10 mouse cellular contexts compared by ENCODE assay signal in genomic region chr8:122697586-122697985, GRCm38 (mm10). TPM values are rescaled to one million over a fixed set of nuclear protein-coding genes. Genes with fewer than 3 reads are reported as not detected.
DNase-seq lines count a peak whose midpoint lies in the region; ATAC-seq and TF ChIP-seq lines count a peak whose summit lies in the region.
"Had no signal": no experiment of that assay in that cellular context is flagged by ENCODE, and none has a peak within 500 bp of the region (broad histone marks: within the 10 kb centered on the region; RNA-seq: fewer than 3 reads in every experiment).

No protein-coding gene starts in this region.

- intact Hi-C loops in gastrocnemius, adult 2 months (cut with DNase I): no loop called here

- H3K4me1 ChIP-seq in lung, adult 2 months (ENCODE audit: control insufficient read depth, insufficient read depth, low read length): peaks cover 6% of the 10 kb centered on the region; the same call in 1 of the 2 replicates
- H3K4me1 ChIP-seq in brown adipose tissue, adult 24 weeks (ENCODE audit: control insufficient read depth, insufficient read depth, insufficient read length, low read length): peaks cover 61% of the 10 kb centered on the region
- H3K4me1 ChIP-seq in liver, embryonic 16.5 days (ENCODE audit: control insufficient read depth, low read depth, low read length): peaks cover 100% of the 10 kb centered on the region
- H3K4me1 ChIP-seq: forebrain, embryonic 12.5 days; midbrain, embryonic 12.5 days had no signal

- H3K9ac ChIP-seq in liver, embryonic 16.5 days (ENCODE audit: low read depth, low read length): peak overlapping the region; percentile 56
- H3K9ac ChIP-seq: forebrain, embryonic 12.5 days; midbrain, embryonic 12.5 days had no signal

- H3K4me3 ChIP-seq in gastrocnemius, adult 2 months: peak overlapping the region; percentile 56
- H3K4me3 ChIP-seq in lung, adult 2 months (replicated peaks; ENCODE audit: extremely low read depth, low read depth, low read length): peak overlapping the region; percentile 10
- peak overlapping the region; percentile 41; the same call in 1 of the 2 replicates for H3K4me3 ChIP-seq in brown adipose tissue, adult 24 weeks (ENCODE audit: insufficient read depth, low read depth, low read length)
- peak overlapping the region; percentile 58 for H3K4me3 ChIP-seq in liver, embryonic 16.5 days (ENCODE audit: low read depth, low read length)
- H3K4me3 ChIP-seq: forebrain, embryonic 12.5 days; midbrain, embryonic 12.5 days had no signal

- no peak for TF ChIP-seq CTCF in gastrocnemius, adult 2 months (IDR thresholded peaks at IDR 0.05)
- no peak for TF ChIP-seq CTCF in lung, adult 2 months (IDR thresholded peaks at IDR 0.05; ENCODE audit: insufficient read depth, low read length)

- H3K4me2 ChIP-seq in liver, embryonic 16.5 days (ENCODE audit: low read depth, low read length): peak overlapping the region; percentile 64
- H3K4me2 ChIP-seq: forebrain, embryonic 12.5 days; midbrain, embryonic 12.5 days had no signal

- WGBS in lung, adult 2 months: 80% methylated on average over 6 of the region's 6 CpGs
- 12% methylated on average over 6 of the region's 6 CpGs for WGBS in liver, embryonic 16.5 days (ENCODE audit: insufficient replicate concordance)

- no peak for TF ChIP-seq POLR2A in lung, adult 2 months (IDR thresholded peaks at IDR 0.05; ENCODE audit: borderline replicate concordance, extremely low read depth, low read depth, low read length)

- DNase-seq in gastrocnemius, adult 2 months: no peak
- no peak for DNase-seq in gastrocnemius, adult 18-20 months (ENCODE audit: low spot score)
- DNase-seq in lung, adult 2 months: no peak
- DNase-seq in lung, adult 18-20 months: no peak
- DNase-seq in retina, embryonic 14.5 days (ENCODE audit: low spot score): no peak
- DNase-seq in layer of hippocampus, postnatal 25 days (ENCODE audit: extremely low spot score in 1 of 2, low spot score in 1 of 2): no peak

- no peaks in the 10 kb centered on the region for H3K9me3 ChIP-seq in liver, embryonic 16.5 days (replicated peaks; ENCODE audit: control insufficient read depth, low read length)
- H3K9me3 ChIP-seq: forebrain, embryonic 12.5 days; midbrain, embryonic 12.5 days had no signal

- no peak overlapping the region for H3K27ac ChIP-seq in gastrocnemius, adult 2 months
- H3K27ac ChIP-seq in brown adipose tissue, adult 24 weeks (replicated peaks; ENCODE audit: low read depth, low read length): peak overlapping the region; percentile 25
- H3K27ac ChIP-seq in liver, embryonic 16.5 days (ENCODE audit: low read length): peak overlapping the region; percentile 57; the same call in 1 of the 2 replicates
- H3K27ac ChIP-seq: forebrain, embryonic 12.5 days; midbrain, embryonic 12.5 days had no signal

- ATAC-seq in liver, embryonic 16.5 days (ENCODE audit: low read depth): no peak

- no peaks in the 10 kb centered on the region; the same call in 1 of the 2 replicates for H3K27me3 ChIP-seq in liver, embryonic 16.5 days (ENCODE audit: control insufficient read depth, insufficient read depth, low read depth, low read length)

- H3K36me3 ChIP-seq in liver, embryonic 16.5 days (ENCODE audit: control insufficient read depth, insufficient read depth): no peaks in the 10 kb centered on the region
- H3K36me3 ChIP-seq: forebrain, embryonic 12.5 days; midbrain, embryonic 12.5 days had no signal

RNA-seq across cellular contexts. Expression of gene Cbfa2t3, which starts 1.3 kb away (rescaled TPM):
- total RNA-seq in gastrocnemius, adult 2 months (2021): 10 to 100 TPM; 18.8 to 23.4 TPM
- total RNA-seq in gastrocnemius, adult 18-20 months (2021): 10 to 100 TPM; 16.1 to 25.9 TPM
- 40.0 and 45.7 TPM in 2 replicates for polyA plus RNA-seq in lung, adult 2 months (2012; rRNA removed)
- 10.1 and 22.7 TPM in 2 replicates for polyA plus RNA-seq in brown adipose tissue, adult 24 weeks (2012; ENCODE audit: insufficient read depth, insufficient read length, missing spikeins)
- 3.1 and 3.3 TPM in 2 replicates for polyA plus RNA-seq in liver, embryonic 16.5 days (2015; fragmentation: Nextera tagmentation; extraction: Ambion mirVana)
- total RNA-seq in layer of hippocampus, postnatal 25 days (2021): 10 to 100 TPM; 40.0 to 43.6 TPM
